Mouse (Mus musculus): Measurements from ENCODE around the gene Kcnh1. TPM values are rescaled to one million over a fixed set of nuclear protein-coding genes. Genes with fewer than 3 reads are reported as not detected.

Gene Kcnh1
- polyA plus RNA-seq, 1 experiment from 2014 or later = 0.40 TPM

DNA sequence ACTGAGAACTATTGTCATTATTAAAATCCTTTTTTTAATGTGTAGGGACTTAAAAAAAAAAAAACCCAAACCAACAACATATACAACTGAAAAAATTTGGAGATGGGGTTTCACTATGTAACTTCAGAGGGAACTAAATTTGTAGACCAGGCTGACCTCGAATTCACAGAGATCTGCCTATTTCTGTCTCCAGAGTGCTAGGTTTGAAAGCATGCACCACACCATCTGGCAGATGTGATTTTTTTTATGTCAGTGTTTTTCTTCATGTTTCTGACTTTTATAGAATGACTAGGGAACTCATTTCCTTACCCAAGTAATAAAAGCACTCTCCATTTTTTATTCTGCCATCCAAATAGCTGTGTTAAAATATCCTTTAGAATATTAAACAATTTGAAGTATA is 42.1 kb downstream of the Kcnh1 start:
- no peak for ATAC-seq (ENCODE audit: low FRiP score)
- no peak overlapping the region for H3K4me2 ChIP-seq (replicated peaks; ENCODE audit: low read depth, low read length)
- no peaks in the 10 kb centered on the region for H3K4me1 ChIP-seq (replicated peaks; ENCODE audit: control insufficient read depth, insufficient read depth, low read length)
- DNase-seq (ENCODE audit: low spot score) = no peak
- no peaks in the 10 kb centered on the region for H3K36me3 ChIP-seq (ENCODE audit: control insufficient read depth, insufficient read depth, low read length)
- no peak overlapping the region for H3K9ac ChIP-seq (ENCODE audit: low read depth, low read length)
- H3K9me3 ChIP-seq (ENCODE audit: control insufficient read depth, low read length) = peaks cover 2% of the 10 kb centered on the region; the same call in 1 of the 2 replicates
- WGBS = 56% methylated on average over 1 of the region's 1 CpGs
- H3K27ac ChIP-seq (ENCODE audit: low read depth, low read length) = no peak overlapping the region
- H3K27me3 ChIP-seq (ENCODE audit: control insufficient read depth, insufficient read depth, low read length) = no peaks in the 10 kb centered on the region
- H3K4me3 ChIP-seq (ENCODE audit: low read depth, low read length) = no peak overlapping the region

DNA sequence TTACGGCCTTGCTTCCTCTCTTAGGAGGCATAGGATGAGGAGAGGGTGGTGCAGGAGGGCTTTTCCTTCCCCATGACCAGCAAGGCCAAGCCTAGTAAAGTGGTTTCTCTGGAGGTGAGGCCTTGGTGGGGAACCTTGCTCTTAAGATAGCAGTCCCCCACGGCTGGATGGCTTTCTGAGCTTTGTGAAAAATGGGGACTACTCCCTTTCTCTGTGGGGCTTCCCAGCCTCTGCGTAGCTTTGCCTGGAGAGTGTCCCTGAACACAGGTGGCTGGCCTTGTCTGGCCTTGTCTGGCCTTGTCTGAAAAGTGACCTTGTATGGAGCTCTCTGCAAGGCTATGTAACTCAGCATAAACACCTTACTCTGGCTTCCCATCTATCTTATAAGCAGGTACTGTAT is 56.3 kb downstream of the Kcnh1 start:
- DNase-seq (ENCODE audit: low spot score) = no peak
- ATAC-seq (ENCODE audit: low FRiP score) = no peak
- Histone ChIP-seq H3K9ac (ENCODE audit: low read depth, low read length) (no peak overlapping the region), H3K4me3 (ENCODE audit: low read depth, low read length) (no peak overlapping the region), H3K27ac (ENCODE audit: low read depth, low read length) (no peak overlapping the region), H3K36me3 (ENCODE audit: control insufficient read depth, insufficient read depth, low read length) (no peaks in the 10 kb centered on the region), H3K9me3 (ENCODE audit: control insufficient read depth, low read length) (no peaks in the 10 kb centered on the region), H3K4me1 (replicated peaks; ENCODE audit: control insufficient read depth, insufficient read depth, low read length) (no peaks in the 10 kb centered on the region), H3K27me3 (ENCODE audit: control insufficient read depth, insufficient read depth, low read length) (no peaks in the 10 kb centered on the region), H3K4me2 (replicated peaks; ENCODE audit: low read depth, low read length) (no peak overlapping the region)
- WGBS = 73% methylated on average over 3 of the region's 3 CpGs

GRCm38 (mm10) chr1:192259146-192259545 is 68.6 kb downstream of the Kcnh1 start:
- WGBS = 83% methylated on average over 5 of the region's 5 CpGs
- ATAC-seq (ENCODE audit: low FRiP score) = no peak
- H3K9me3 ChIP-seq (ENCODE audit: control insufficient read depth, low read length) = no peaks in the 10 kb centered on the region

GRCm38 (mm10) chr1:192259616-192260015 is 69.0 kb downstream of the Kcnh1 start:
- no peaks in the 10 kb centered on the region for H3K36me3 ChIP-seq (ENCODE audit: control insufficient read depth, insufficient read depth, low read length)
- no peak overlapping the region for H3K27ac ChIP-seq (ENCODE audit: low read depth, low read length)
- DNase-seq (ENCODE audit: low spot score) = no peak

More at GRCm38 (mm10) chr1:192259146-192259545, 68.6 kb downstream of the Kcnh1 start:
- Histone ChIP-seq H3K27ac (ENCODE audit: low read depth, low read length) (no peak overlapping the region), H3K9ac (ENCODE audit: low read depth, low read length) (no peak overlapping the region), H3K4me1 (replicated peaks; ENCODE audit: control insufficient read depth, insufficient read depth, low read length) (no peaks in the 10 kb centered on the region), H3K4me2 (replicated peaks; ENCODE audit: low read depth, low read length) (no peak overlapping the region), H3K4me3 (ENCODE audit: low read depth, low read length) (no peak overlapping the region), H3K36me3 (ENCODE audit: control insufficient read depth, insufficient read depth, low read length) (no peaks in the 10 kb centered on the region), H3K27me3 (ENCODE audit: control insufficient read depth, insufficient read depth, low read length) (no peaks in the 10 kb centered on the region)
- DNase-seq (ENCODE audit: low spot score) = no peak

DNA sequence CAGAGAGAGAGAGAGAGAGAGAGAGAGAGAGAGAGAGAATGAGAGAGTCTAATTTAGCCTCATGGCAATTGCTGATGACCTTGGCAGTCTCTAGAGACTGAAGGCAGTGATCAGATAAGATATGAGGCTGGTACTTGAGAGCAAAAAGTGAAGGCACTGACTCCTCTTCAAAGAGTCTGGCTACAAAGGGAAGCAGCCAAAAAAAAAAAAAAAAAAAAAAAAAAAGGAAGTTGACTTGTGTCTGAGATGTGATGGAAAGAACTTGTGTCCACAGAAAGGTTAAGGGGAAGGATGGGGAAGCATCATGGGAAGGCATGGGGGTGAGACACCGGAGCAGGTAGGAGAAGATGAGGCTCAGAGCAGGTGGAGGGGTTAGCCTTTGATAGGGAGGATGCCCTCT is 75.1 kb downstream of the Kcnh1 start:
- DNase-seq (ENCODE audit: low spot score) = no peak
- H3K27ac ChIP-seq (ENCODE audit: low read depth, low read length) = no peak overlapping the region
- H3K27me3 ChIP-seq (ENCODE audit: control insufficient read depth, insufficient read depth, low read length) = no peaks in the 10 kb centered on the region
- H3K9ac ChIP-seq (ENCODE audit: low read depth, low read length) = no peak overlapping the region
- no peak overlapping the region for H3K4me2 ChIP-seq (replicated peaks; ENCODE audit: low read depth, low read length)
- WGBS = 100% methylated on average over 1 of the region's 1 CpGs
- H3K4me3 ChIP-seq (ENCODE audit: low read depth, low read length) = no peak overlapping the region
- no peaks in the 10 kb centered on the region for H3K4me1 ChIP-seq (replicated peaks; ENCODE audit: control insufficient read depth, insufficient read depth, low read length)
- no peaks in the 10 kb centered on the region for H3K36me3 ChIP-seq (ENCODE audit: control insufficient read depth, insufficient read depth, low read length)
- H3K9me3 ChIP-seq (ENCODE audit: control insufficient read depth, low read length) = no peaks in the 10 kb centered on the region
- no peak for ATAC-seq (ENCODE audit: low FRiP score)

More at GRCm38 (mm10) chr1:192259616-192260015, 69.0 kb downstream of the Kcnh1 start:
- ATAC-seq (ENCODE audit: low FRiP score) = no peak
- H3K27me3 ChIP-seq (ENCODE audit: control insufficient read depth, insufficient read depth, low read length) = no peaks in the 10 kb centered on the region
- no peak overlapping the region for H3K4me3 ChIP-seq (ENCODE audit: low read depth, low read length)
- H3K9me3 ChIP-seq (ENCODE audit: control insufficient read depth, low read length) = no peaks in the 10 kb centered on the region
- no peaks in the 10 kb centered on the region for H3K4me1 ChIP-seq (replicated peaks; ENCODE audit: control insufficient read depth, insufficient read depth, low read length)
- no peak overlapping the region for H3K9ac ChIP-seq (ENCODE audit: low read depth, low read length)
- WGBS = 84% methylated on average over 7 of the region's 7 CpGs
- no peak overlapping the region for H3K4me2 ChIP-seq (replicated peaks; ENCODE audit: low read depth, low read length)

GRCm38 (mm10) chr1:192266956-192267355 is 76.4 kb downstream of the Kcnh1 start:
- no peaks in the 10 kb centered on the region for H3K9me3 ChIP-seq (ENCODE audit: control insufficient read depth, low read length)
- ATAC-seq (ENCODE audit: low FRiP score) (no peak), DNase-seq (ENCODE audit: low spot score) (no peak)
- no peaks in the 10 kb centered on the region for H3K4me1 ChIP-seq (replicated peaks; ENCODE audit: control insufficient read depth, insufficient read depth, low read length)
- no peak overlapping the region for H3K4me2 ChIP-seq (replicated peaks; ENCODE audit: low read depth, low read length)
- no peaks in the 10 kb centered on the region for H3K36me3 ChIP-seq (ENCODE audit: control insufficient read depth, insufficient read depth, low read length)
- H3K9ac ChIP-seq (ENCODE audit: low read depth, low read length) = no peak overlapping the region
- no peaks in the 10 kb centered on the region for H3K27me3 ChIP-seq (ENCODE audit: control insufficient read depth, insufficient read depth, low read length)
- H3K4me3 ChIP-seq (ENCODE audit: low read depth, low read length) = no peak overlapping the region
- no peak overlapping the region for H3K27ac ChIP-seq (ENCODE audit: low read depth, low read length)
- WGBS = 90% methylated on average over 6 of the region's 6 CpGs

GRCm38 (mm10) chr1:192268878-192269277 is 78.3 kb downstream of the Kcnh1 start:
- WGBS = 85% methylated on average over 5 of the region's 5 CpGs
- Histone ChIP-seq H3K9ac (ENCODE audit: low read depth, low read length) (no peak overlapping the region), H3K27ac (ENCODE audit: low read depth, low read length) (no peak overlapping the region), H3K4me1 (replicated peaks; ENCODE audit: control insufficient read depth, insufficient read depth, low read length) (no peaks in the 10 kb centered on the region), H3K36me3 (ENCODE audit: control insufficient read depth, insufficient read depth, low read length) (no peaks in the 10 kb centered on the region), H3K4me2 (replicated peaks; ENCODE audit: low read depth, low read length) (no peak overlapping the region), H3K27me3 (ENCODE audit: control insufficient read depth, insufficient read depth, low read length) (no peaks in the 10 kb centered on the region), H3K4me3 (ENCODE audit: low read depth, low read length) (no peak overlapping the region), H3K9me3 (ENCODE audit: control insufficient read depth, low read length) (no peaks in the 10 kb centered on the region)
- DNase-seq (ENCODE audit: low spot score) (no peak), ATAC-seq (ENCODE audit: low FRiP score) (no peak)

- 94% methylated on average over 9 of the region's 9 CpGs for WGBS
- H3K27ac ChIP-seq (ENCODE audit: low read depth, low read length) = no peak overlapping the region
- DNase-seq (ENCODE audit: low spot score) (no peak), ATAC-seq (ENCODE audit: low FRiP score) (no peak)
- no peak overlapping the region for H3K9ac ChIP-seq (ENCODE audit: low read depth, low read length)
- H3K9me3 ChIP-seq (ENCODE audit: control insufficient read depth, low read length) = no peaks in the 10 kb centered on the region
- H3K27me3 ChIP-seq (ENCODE audit: control insufficient read depth, insufficient read depth, low read length) = no peaks in the 10 kb centered on the region
- no peaks in the 10 kb centered on the region for H3K36me3 ChIP-seq (ENCODE audit: control insufficient read depth, insufficient read depth, low read length)
- no peaks in the 10 kb centered on the region for H3K4me1 ChIP-seq (replicated peaks; ENCODE audit: control insufficient read depth, insufficient read depth, low read length)
- no peak overlapping the region for H3K4me2 ChIP-seq (replicated peaks; ENCODE audit: low read depth, low read length)
- no peak overlapping the region for H3K4me3 ChIP-seq (ENCODE audit: low read depth, low read length)
Measured at GRCm38 (mm10) chr1:192269911-192270310, 79.3 kb downstream of the Kcnh1 start.

DNA sequence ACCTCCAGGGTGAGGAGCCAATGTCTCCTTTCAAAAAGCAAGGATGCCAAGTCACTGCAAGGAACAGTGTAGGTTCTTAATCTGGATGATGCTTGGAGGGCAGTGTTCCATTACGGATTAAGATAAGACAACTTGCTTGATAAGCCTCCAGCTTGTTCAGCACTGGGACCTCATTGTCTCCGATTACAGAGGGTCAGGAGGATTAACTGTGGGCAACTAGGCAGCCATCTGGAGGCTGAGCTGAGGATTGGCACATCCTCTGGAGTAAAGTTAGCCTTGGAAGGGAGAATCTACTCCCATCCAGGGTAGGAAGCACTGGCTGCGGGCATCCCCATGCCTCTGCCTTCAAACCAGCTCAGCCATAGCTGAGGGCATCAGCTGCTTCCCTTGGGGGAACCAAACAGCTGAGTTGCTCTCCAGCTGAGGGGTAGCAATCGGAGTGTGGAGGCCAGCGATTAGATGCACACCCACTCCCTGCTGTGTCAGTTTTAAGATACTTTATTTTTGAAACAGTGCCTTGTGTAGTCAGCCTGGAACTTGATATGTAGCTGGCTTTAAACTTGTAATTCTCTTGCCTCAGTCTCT is 87.3 kb downstream of the Kcnh1 start:
- H3K4me2 ChIP-seq (replicated peaks; ENCODE audit: low read depth, low read length) = no peak overlapping the region
- ATAC-seq (ENCODE audit: low FRiP score) = no peak
- H3K4me3 ChIP-seq (ENCODE audit: low read depth, low read length) = no peak overlapping the region
- H3K27me3 ChIP-seq (ENCODE audit: control insufficient read depth, insufficient read depth, low read length) = no peaks in the 10 kb centered on the region
- H3K36me3 ChIP-seq (ENCODE audit: control insufficient read depth, insufficient read depth, low read length) = no peaks in the 10 kb centered on the region
- WGBS = 61% methylated on average over 5 of the region's 5 CpGs
- H3K9ac ChIP-seq (ENCODE audit: low read depth, low read length) = no peak overlapping the region
- no peak overlapping the region for H3K27ac ChIP-seq (ENCODE audit: low read depth, low read length)
- no peaks in the 10 kb centered on the region for H3K4me1 ChIP-seq (replicated peaks; ENCODE audit: control insufficient read depth, insufficient read depth, low read length)
- H3K9me3 ChIP-seq (ENCODE audit: control insufficient read depth, low read length) = no peaks in the 10 kb centered on the region
- no peak for DNase-seq (ENCODE audit: low spot score)

All from hindbrain, embryonic 11.5 days (tissue).